1 mouse cellular context compared by ENCODE assay signal in the genomic region with DNA sequence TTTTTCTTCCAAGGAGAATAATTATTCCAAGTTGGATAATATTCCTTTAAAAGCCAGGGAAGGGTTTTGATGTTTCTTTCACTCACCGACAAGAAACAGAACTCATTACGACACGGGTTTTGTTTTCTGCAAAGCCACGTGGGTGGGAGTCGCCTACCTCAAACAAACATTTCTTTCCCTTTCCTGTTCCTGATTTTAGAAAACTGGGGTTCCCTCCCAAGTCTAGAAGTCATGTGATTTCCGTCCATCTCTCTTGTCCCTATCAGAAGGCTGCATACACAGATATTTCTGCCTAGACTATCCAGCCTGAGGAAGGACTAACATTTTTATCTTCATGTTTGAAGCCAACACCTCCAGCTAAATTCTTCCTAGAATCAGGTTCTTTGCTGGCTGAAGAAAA.
TF ChIP-seq lines count a peak whose summit lies in the region.

No protein-coding gene starts in this region.

TF ChIP-seq in CH12.LX, 34 proteins besides CTCF, POLR2A, EP300 and RAD21 (continued from another document):
- TF ChIP-seq UBTF (IDR thresholded peaks at IDR 0.05; ENCODE audit: low read depth, low read length) (no peak), KAT2A (IDR thresholded peaks at IDR 0.05; ENCODE audit: insufficient replicate concordance, low read length) (no peak), USF1 (IDR thresholded peaks at IDR 0.05; ENCODE audit: low read depth, low read length) (peak; percentile 50), CHD1 (IDR thresholded peaks at IDR 0.05; ENCODE audit: low read depth, low read length) (no peak), SMC3 (IDR thresholded peaks at IDR 0.05; ENCODE audit: low read depth, low read length) (no peak), PAX5 (IDR thresholded peaks at IDR 0.05; ENCODE audit: low read length) (no peak), MYC (IDR thresholded peaks at IDR 0.05; ENCODE audit: low read depth, low read length) (peak; percentile 83), POLR2AphosphoS2 (IDR thresholded peaks at IDR 0.05; ENCODE audit: low read depth, low read length) (no peak), ELF1 (IDR thresholded peaks at IDR 0.05; ENCODE audit: low read depth, low read length) (no peak), TCF12 (IDR thresholded peaks at IDR 0.05; ENCODE audit: low read depth, low read length) (0 out of 2 replicates have a peak, but pooled peaks have one; percentile 45), MAZ (IDR thresholded peaks at IDR 0.05; ENCODE audit: low read depth, low read length) (no peak), RCOR1 (conservative IDR thresholded peaks at IDR 0.05; ENCODE audit: low read depth, low read length) (no peak), TBP (conservative IDR thresholded peaks at IDR 0.05; ENCODE audit: low read depth, low read length) (no peak), ZMIZ1 (IDR thresholded peaks at IDR 0.05; ENCODE audit: low read depth, low read length) (no peak), ZNF384 (IDR thresholded peaks at IDR 0.05; ENCODE audit: low read depth, low read length) (no peak), MEF2A (IDR thresholded peaks at IDR 0.05; ENCODE audit: borderline replicate concordance, low read depth, low read length) (peak; percentile 25; the same call in 1 of the 2 replicates), ETS1 (conservative IDR thresholded peaks at IDR 0.05; ENCODE audit: low read depth, low read length) (peak; percentile 53; the same call in 1 of the 2 replicates), NELFE (IDR thresholded peaks at IDR 0.05; ENCODE audit: low read depth, low read length) (no peak), SIN3A (IDR thresholded peaks at IDR 0.05; ENCODE audit: low read length) (peak; percentile 56; the same call in 1 of the 2 replicates), CHD2 (IDR thresholded peaks at IDR 0.05; ENCODE audit: low read length) (no peak), GABPA (IDR thresholded peaks at IDR 0.05; ENCODE audit: insufficient replicate concordance, low read depth, low read length) (no peak), MAX (IDR thresholded peaks at IDR 0.05; ENCODE audit: low read length) (peak; percentile 90)
TF ChIP-seq in CH12.LX: peak in this region for 10.
